ENCODE assay signal across 8 mouse cellular contexts in genomic region chr17:10744709-10745461, GRCm38 (mm10).
A peak's percentile ranks its signal among the peaks of the same experiment; 100 is the strongest.
DNase-seq lines count a peak whose midpoint lies in the region; ATAC-seq lines count a peak whose summit lies in the region.

No protein-coding gene starts in this region.

- DNase-seq in ES-CJ7 (ENCODE audit: low read depth, low spot score), result peak; percentile 76
- peak; percentile 35 for DNase-seq in cerebellum, adult 11-12 months
- peak; percentile 70 for DNase-seq in hindbrain, embryonic 10.5 days (ENCODE audit: low spot score)
- peak; percentile 72 to 80 for DNase-seq in layer of hippocampus, adult 8-10 months (ENCODE audit: low spot score in 2 of 2)
- peak; percentile 74 for DNase-seq in lung, postnatal 10 days
- DNase-seq in retina, embryonic 14.5 days (ENCODE audit: low spot score), result peak; percentile 81

- H3K36me3 ChIP-seq in forebrain, embryonic 16.5 days (ENCODE audit: control insufficient read depth, insufficient read depth), result no peaks in the 10 kb centered on the region
- H3K36me3 ChIP-seq in hindbrain, embryonic 10.5 days, result no peaks in the 10 kb centered on the region

- 0 out of 2 replicates have a peak overlapping the region, but pooled peaks have one; percentile 15 for H3K4me2 ChIP-seq in forebrain, embryonic 16.5 days (ENCODE audit: low read length)

- H3K9me3 ChIP-seq in forebrain, embryonic 16.5 days (ENCODE audit: control insufficient read depth, low read length), result no peaks in the 10 kb centered on the region
- no peaks in the 10 kb centered on the region for H3K9me3 ChIP-seq in hindbrain, embryonic 10.5 days

- no peaks in the 10 kb centered on the region for H3K27me3 ChIP-seq in forebrain, embryonic 16.5 days (replicated peaks; ENCODE audit: control insufficient read depth, insufficient read depth, low read length)
- no peaks in the 10 kb centered on the region for H3K27me3 ChIP-seq in hindbrain, embryonic 10.5 days (ENCODE audit: insufficient read depth, poor library complexity, severe bottlenecking)

- peak overlapping the region; percentile 88 for H3K27ac ChIP-seq in forebrain, embryonic 16.5 days (ENCODE audit: low read length)
- peak overlapping the region; percentile 84 for H3K27ac ChIP-seq in hindbrain, embryonic 10.5 days

- peaks cover 15% of the 10 kb centered on the region for H3K4me1 ChIP-seq in forebrain, embryonic 16.5 days (replicated peaks; ENCODE audit: control insufficient read depth, insufficient read depth, low read length)
- H3K4me1 ChIP-seq in hindbrain, embryonic 10.5 days (replicated peaks), result peaks cover 35% of the 10 kb centered on the region

- H3K9ac ChIP-seq in forebrain, embryonic 16.5 days (replicated peaks; ENCODE audit: low read depth, low read length), result no peak overlapping the region

- H3K4me3 ChIP-seq in forebrain, embryonic 16.5 days (replicated peaks; ENCODE audit: low read length), result no peak overlapping the region
- H3K4me3 ChIP-seq in hindbrain, embryonic 10.5 days, result no peak overlapping the region

- ATAC-seq in forebrain, embryonic 16.5 days, result peak; percentile 95
- no peak for ATAC-seq in erythroblast, adult 5-6 weeks (replicated peaks; ENCODE audit: low FRiP score, poor library complexity, severe bottlenecking)

- 2% methylated on average over 4 of the region's 4 CpGs for WGBS in forebrain, embryonic 16.5 days
- WGBS in hindbrain, embryonic 10.5 days, result 6% methylated on average over 4 of the region's 4 CpGs
